Mouse (Mus musculus): ENCODE measurements around the gene Fam13c.

DNA sequence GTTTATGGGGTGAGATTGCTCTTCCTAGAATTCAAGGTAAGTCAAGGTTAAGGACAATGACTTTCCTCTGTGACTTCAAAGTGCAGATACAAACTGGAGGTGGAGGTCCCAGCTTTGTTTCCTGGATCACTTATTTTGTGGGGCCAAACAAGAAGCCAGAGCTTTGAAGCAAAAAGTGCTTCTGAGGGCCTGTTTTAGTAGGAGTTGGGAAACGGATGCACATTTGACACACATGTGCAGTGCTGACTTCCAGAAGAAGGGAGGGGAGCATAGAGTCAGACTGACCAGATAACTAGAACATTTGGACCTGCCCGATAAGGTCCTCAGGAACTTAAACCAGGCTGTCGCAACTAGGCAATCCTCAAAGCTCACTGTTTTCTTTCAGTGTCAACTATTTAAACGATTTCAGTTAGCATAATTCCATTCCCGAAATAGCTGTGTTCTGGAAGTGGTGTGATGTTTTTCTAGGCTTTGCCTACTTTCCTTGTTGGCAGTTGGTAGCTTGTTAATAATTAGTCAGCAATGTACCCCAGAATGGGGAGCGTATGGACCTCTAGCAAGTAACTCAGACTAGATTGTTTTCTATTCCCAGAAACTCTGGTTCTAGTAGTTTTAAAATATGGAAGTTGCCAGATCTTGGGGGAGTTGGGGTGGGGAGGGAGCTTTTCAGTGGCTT is 22.3 kb upstream of the Fam13c start:
- TF ChIP-seq ZC3H11A (IDR thresholded peaks at IDR 0.05; ENCODE audit: borderline replicate concordance, low read depth, low read length) (no peak), CHD2 (IDR thresholded peaks at IDR 0.05; ENCODE audit: low read depth, low read length) (no peak), ZNF384 (IDR thresholded peaks at IDR 0.05; ENCODE audit: low read depth, low read length) (no peak), MAFK (IDR thresholded peaks at IDR 0.05; ENCODE audit: insufficient read depth, low read depth, low read length) (no peak)

Measured in ES-E14 (cell line).